Mouse (Mus musculus): ENCODE results near the gene 4931409K22Rik. TPM values are rescaled to one million over a fixed set of nuclear protein-coding genes. Genes with fewer than 3 reads are reported as not detected.

The 4931409K22Rik gene
- total and polyA plus RNA-seq, 3 experiments = not detected

DNA sequence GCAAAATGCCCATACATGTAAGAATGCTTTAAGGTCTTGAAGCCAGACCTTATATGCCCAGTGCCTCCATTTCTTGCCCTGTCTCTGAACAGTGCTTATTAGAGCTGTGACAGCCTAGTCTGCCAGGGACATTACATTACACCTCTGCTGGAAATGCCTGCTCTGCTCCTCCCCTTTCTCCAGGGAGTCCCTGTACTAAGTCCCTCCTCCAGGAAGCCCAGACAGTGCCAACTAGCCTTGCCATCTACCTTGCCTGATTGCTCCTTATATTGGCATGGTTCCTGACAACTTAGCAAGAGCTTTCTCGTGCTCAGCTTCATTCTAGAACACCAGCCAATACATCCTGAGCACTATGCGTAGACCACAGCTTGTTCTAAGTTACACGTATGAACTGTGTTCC is 20.9 kb downstream of the 4931409K22Rik start:
- H3K36me3 ChIP-seq (replicated peaks in 1 of 2; ENCODE audit: control insufficient read depth in 1 of 2, insufficient read depth in 1 of 2, low read length in 1 of 2) = no peaks in the 10 kb centered on the region
- peaks cover 69% of the 10 kb centered on the region for H3K27me3 ChIP-seq (replicated peaks)
- DNase-seq (ENCODE audit: extremely low read depth) = no peak
- no peak overlapping the region for H3K27ac ChIP-seq (ENCODE audit: insufficient read depth, low read depth)
- H3K4me1 ChIP-seq (ENCODE audit: control insufficient read depth in 1 of 2, insufficient read depth in 2 of 2) = peaks cover 7 to 9% of the 10 kb centered on the region in 2 experiments
- dilution Hi-C loops (cut with MboI; ENCODE audit: extremely low pct_ligation_motif_present, extremely low pct_unique_long_range_greater_than_20kb, low sequenced_read_pairs) (no loop called here), in situ Hi-C loops (cut with MboI; ENCODE audit: low pct_ligation_motif_present, low pct_unique_long_range_greater_than_20kb, low sequenced_read_pairs) (loop anchor here (10.0 kb wide), 1 partner anchor 119 kb away; no protein-coding TSS in a partner anchor)
- H3K4me2 ChIP-seq (ENCODE audit: insufficient read depth, low read depth, poor library complexity, severe bottlenecking) = no peak overlapping the region
- no peak for TF ChIP-seq MAFK (IDR thresholded peaks at IDR 0.05; ENCODE audit: insufficient replicate concordance, low read length)
- TF ChIP-seq MAX (IDR thresholded peaks at IDR 0.05; ENCODE audit: low read length) = no peak
- TF ChIP-seq GABPA (IDR thresholded peaks at IDR 0.05; ENCODE audit: insufficient replicate concordance, low read depth, low read length) = no peak
- no peak for TF ChIP-seq CTCF (conservative IDR thresholded peaks at IDR 0.05 in 1 of 2, IDR thresholded peaks at IDR 0.05 in 1 of 2; ENCODE audit: low read depth in 2 of 2, low read length in 2 of 2)
- no peak for TF ChIP-seq RCOR1 (conservative IDR thresholded peaks at IDR 0.05; ENCODE audit: low read depth, low read length)
- no peak for TF ChIP-seq E2F4 (IDR thresholded peaks at IDR 0.05; ENCODE audit: insufficient replicate concordance, low read depth, low read length)
- no peak for TF ChIP-seq CHD2 (IDR thresholded peaks at IDR 0.05; ENCODE audit: low read length)
- TF ChIP-seq NELFE (IDR thresholded peaks at IDR 0.05; ENCODE audit: low read depth, low read length) = no peak
- no peak for TF ChIP-seq NRF1 (IDR thresholded peaks at IDR 0.05; ENCODE audit: low read depth, low read length)
- no peak for TF ChIP-seq SIN3A (IDR thresholded peaks at IDR 0.05; ENCODE audit: low read length)
- TF ChIP-seq MXI1 (IDR thresholded peaks at IDR 0.05; ENCODE audit: low read depth, low read length) = no peak
- TF ChIP-seq CHD1 (IDR thresholded peaks at IDR 0.05; ENCODE audit: low read depth, low read length) = no peak
- TF ChIP-seq RAD21 (IDR thresholded peaks at IDR 0.05; ENCODE audit: low read depth, low read length) = no peak
- TF ChIP-seq JUND (conservative IDR thresholded peaks at IDR 0.05; ENCODE audit: low read depth, low read length) = no peak
- no peak for TF ChIP-seq ZMIZ1 (IDR thresholded peaks at IDR 0.05; ENCODE audit: low read depth, low read length)
- no peak for TF ChIP-seq MYC (IDR thresholded peaks at IDR 0.05; ENCODE audit: low read depth, low read length)
- no peaks in the 10 kb centered on the region for H3K9me3 ChIP-seq (replicated peaks; ENCODE audit: low read length)
- H3K9ac ChIP-seq (ENCODE audit: insufficient read depth, low read depth) = no peak overlapping the region
- H3K4me3 ChIP-seq (replicated peaks in 1 of 3; ENCODE audit: low read depth in 2 of 3, low read length in 2 of 3, poor library complexity in 1 of 3) = no peak overlapping the region
- H3K79me2 ChIP-seq (replicated peaks; ENCODE audit: control insufficient read depth, extremely low read depth, insufficient read depth, poor library complexity, severe bottlenecking) = no peaks in the 10 kb centered on the region

DNA sequence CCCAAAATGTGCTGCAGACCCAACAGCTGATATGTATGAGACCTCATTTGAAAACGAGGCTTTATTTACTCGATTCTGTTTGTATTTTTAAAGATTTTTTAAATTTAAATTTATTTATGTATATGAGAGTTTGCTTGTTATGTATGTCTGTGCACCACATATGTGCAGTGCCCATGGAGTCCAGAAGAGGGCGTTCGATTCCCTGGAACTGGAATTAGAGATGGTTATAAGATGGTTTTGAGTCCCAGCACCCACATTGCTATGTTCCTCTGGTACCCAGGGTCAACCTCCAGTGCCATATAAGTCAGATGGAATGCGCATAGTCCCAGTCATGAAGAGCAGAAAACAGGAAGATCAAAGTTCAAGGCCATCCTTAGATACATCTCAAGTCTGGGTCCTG is 22.3 kb downstream of the 4931409K22Rik start:
- H3K79me2 ChIP-seq (replicated peaks; ENCODE audit: control insufficient read depth, extremely low read depth, insufficient read depth, poor library complexity, severe bottlenecking) = no peaks in the 10 kb centered on the region
- H3K27ac ChIP-seq (ENCODE audit: insufficient read depth, low read depth) = no peak overlapping the region
- dilution Hi-C loops (cut with MboI; ENCODE audit: extremely low pct_ligation_motif_present, extremely low pct_unique_long_range_greater_than_20kb, low sequenced_read_pairs) (no loop called here), in situ Hi-C loops (cut with MboI; ENCODE audit: low pct_ligation_motif_present, low pct_unique_long_range_greater_than_20kb, low sequenced_read_pairs) (loop anchor here (10.0 kb wide), 1 partner anchor 121 kb away; no protein-coding TSS in a partner anchor)
- no peaks in the 10 kb centered on the region for H3K9me3 ChIP-seq (replicated peaks; ENCODE audit: low read length)
- no peak overlapping the region for H3K4me2 ChIP-seq (ENCODE audit: insufficient read depth, low read depth, poor library complexity, severe bottlenecking)
- no peak overlapping the region for H3K9ac ChIP-seq (ENCODE audit: insufficient read depth, low read depth)
- H3K27me3 ChIP-seq (replicated peaks) = peaks cover 59% of the 10 kb centered on the region
- TF ChIP-seq BHLHE40 (IDR thresholded peaks at IDR 0.05; ENCODE audit: low read depth, low read length) = no peak
- TF ChIP-seq MAZ (IDR thresholded peaks at IDR 0.05; ENCODE audit: low read depth, low read length) = no peak
- peak in 1 of 2 experiments; percentile 39; a peak in 2 of 4 replicates for TF ChIP-seq CTCF (conservative IDR thresholded peaks at IDR 0.05 in 1 of 2, IDR thresholded peaks at IDR 0.05 in 1 of 2; ENCODE audit: low read depth in 2 of 2, low read length in 2 of 2)
- DNase-seq (ENCODE audit: extremely low read depth) = no peak
- no peak overlapping the region for H3K4me3 ChIP-seq (replicated peaks in 1 of 3; ENCODE audit: low read depth in 2 of 3, low read length in 2 of 3, poor library complexity in 1 of 3)
- no peaks in the 10 kb centered on the region for H3K36me3 ChIP-seq (replicated peaks in 1 of 2; ENCODE audit: control insufficient read depth in 1 of 2, insufficient read depth in 1 of 2, low read length in 1 of 2)
- peaks cover 7% of the 10 kb centered on the region in 2 experiments for H3K4me1 ChIP-seq (ENCODE audit: control insufficient read depth in 1 of 2, insufficient read depth in 2 of 2)

Measured in CH12.LX (cell line).